Comparison of ENCODE assay signal across 16 mouse cellular contexts in the genomic region with DNA sequence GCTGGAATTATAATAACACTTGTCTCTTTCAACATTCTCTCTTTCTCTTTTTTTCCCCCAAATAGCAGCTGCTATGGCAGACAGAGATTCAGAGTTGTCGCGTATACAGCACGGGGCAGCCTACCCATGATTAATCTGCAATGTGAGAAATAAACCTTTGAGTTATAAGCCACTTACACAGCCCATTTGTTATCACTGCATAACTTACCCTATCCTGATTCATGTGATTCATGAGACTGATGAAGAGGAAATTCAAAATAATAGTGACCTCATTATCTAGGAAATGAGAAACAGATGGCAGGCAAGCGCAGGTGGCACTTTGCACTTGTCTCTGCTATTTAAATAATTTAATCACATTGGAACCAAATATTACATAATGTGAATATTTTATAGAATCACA.
DNase-seq lines count a peak whose midpoint lies in the region; ATAC-seq lines count a peak whose summit lies in the region.
"Had no signal": no experiment of that assay in that cellular context is flagged by ENCODE, and none has a peak within 500 bp of the region (broad histone marks: within the 10 kb centered on the region; RNA-seq: fewer than 3 reads in every experiment).

No protein-coding gene starts in this region.

- H3K9me3 ChIP-seq in hindbrain, embryonic 11.5 days (ENCODE audit: control insufficient read depth, low read length) = no peaks in the 10 kb centered on the region
- H3K9me3 ChIP-seq in hindbrain, embryonic 10.5 days = no peaks in the 10 kb centered on the region
- H3K9me3 ChIP-seq in neural tube, embryonic 11.5 days (ENCODE audit: control insufficient read depth, low read length) = no peaks in the 10 kb centered on the region
- no peaks in the 10 kb centered on the region for H3K9me3 ChIP-seq in forebrain, embryonic 15.5 days
- H3K9me3 ChIP-seq: embryonic facial prominence, embryonic 10.5 days had no signal

- H3K4me2 ChIP-seq in hindbrain, embryonic 11.5 days (replicated peaks; ENCODE audit: low read depth, low read length) = no peak overlapping the region
- no peak overlapping the region for H3K4me2 ChIP-seq in neural tube, embryonic 11.5 days (ENCODE audit: low read depth)
- H3K4me2 ChIP-seq in forebrain, embryonic 15.5 days (replicated peaks) = no peak overlapping the region
- H3K4me2 ChIP-seq: heart, embryonic 11.5 days had no signal

- peak; percentile 84 for ATAC-seq in hindbrain, embryonic 11.5 days (ENCODE audit: low FRiP score)
- peak; percentile 60; the same call in 1 of the 2 replicates for ATAC-seq in neural tube, embryonic 11.5 days (ENCODE audit: insufficient read depth, low FRiP score, low TSS enrichment)
- peak; percentile 95 for ATAC-seq in forebrain, embryonic 15.5 days (replicated peaks)

- WGBS in hindbrain, embryonic 11.5 days = 56% methylated on average over 4 of the region's 4 CpGs
- WGBS in hindbrain, embryonic 10.5 days = 73% methylated on average over 4 of the region's 4 CpGs
- 59% methylated on average over 4 of the region's 4 CpGs for WGBS in neural tube, embryonic 11.5 days
- 46% methylated on average over 4 of the region's 4 CpGs for WGBS in forebrain, embryonic 15.5 days

- no peak overlapping the region for H3K4me3 ChIP-seq in hindbrain, embryonic 11.5 days (ENCODE audit: low read depth, low read length)
- H3K4me3 ChIP-seq in hindbrain, embryonic 10.5 days = no peak overlapping the region
- H3K4me3 ChIP-seq in neural tube, embryonic 11.5 days (ENCODE audit: low read depth, low read length) = no peak overlapping the region
- no peak overlapping the region for H3K4me3 ChIP-seq in forebrain, embryonic 15.5 days
- H3K4me3 ChIP-seq: embryonic facial prominence, embryonic 10.5 days had no signal

- no peak for DNase-seq in hindbrain, embryonic 11.5 days (ENCODE audit: low spot score)
- no peak for DNase-seq in hindbrain, embryonic 10.5 days (ENCODE audit: low spot score)
- peak; percentile 15 for DNase-seq in neural tube, embryonic 11.5 days (ENCODE audit: low spot score)
- DNase-seq in neural tube, embryonic 10.5 days (ENCODE audit: extremely low spot score, low spot score) = no peak
- no peak for DNase-seq in yolk sac, embryonic 10.5 days (ENCODE audit: low spot score)
- no peak for DNase-seq in ovary, adult 18-20 months (ENCODE audit: low spot score)
- DNase-seq: B cell, adult 2 months; heart, postnatal 10 days; kidney, adult 18-20 months; kidney, postnatal 10 days; thymus, adult 2 months had no signal

- no peak overlapping the region; the same call in 1 of the 2 replicates for H3K27ac ChIP-seq in hindbrain, embryonic 11.5 days (ENCODE audit: low read depth, low read length)
- no peak overlapping the region for H3K27ac ChIP-seq in hindbrain, embryonic 10.5 days
- no peak overlapping the region for H3K27ac ChIP-seq in neural tube, embryonic 11.5 days (ENCODE audit: low read depth, low read length)
- no peak overlapping the region for H3K27ac ChIP-seq in forebrain, embryonic 15.5 days (replicated peaks)
- H3K27ac ChIP-seq: embryonic facial prominence, embryonic 10.5 days; liver, embryonic 14.5 days; macrophage had no signal

- no peaks in the 10 kb centered on the region for H3K36me3 ChIP-seq in hindbrain, embryonic 11.5 days (ENCODE audit: control insufficient read depth, insufficient read depth, low read length)
- H3K36me3 ChIP-seq in hindbrain, embryonic 10.5 days = no peaks in the 10 kb centered on the region
- H3K36me3 ChIP-seq in neural tube, embryonic 11.5 days (ENCODE audit: control insufficient read depth, insufficient read depth, low read length) = no peaks in the 10 kb centered on the region
- no peaks in the 10 kb centered on the region for H3K36me3 ChIP-seq in forebrain, embryonic 15.5 days
- H3K36me3 ChIP-seq: embryonic facial prominence, embryonic 10.5 days had no signal

- no peak overlapping the region for H3K9ac ChIP-seq in hindbrain, embryonic 11.5 days (ENCODE audit: low read depth, low read length)
- no peak overlapping the region for H3K9ac ChIP-seq in neural tube, embryonic 11.5 days (ENCODE audit: low read length)
- no peak overlapping the region for H3K9ac ChIP-seq in forebrain, embryonic 15.5 days (replicated peaks)
- H3K9ac ChIP-seq: liver, embryonic 14.5 days had no signal

- H3K4me1 ChIP-seq in hindbrain, embryonic 11.5 days (replicated peaks; ENCODE audit: control insufficient read depth, insufficient read depth, low read length) = no peaks in the 10 kb centered on the region
- H3K4me1 ChIP-seq in hindbrain, embryonic 10.5 days (replicated peaks) = no peaks in the 10 kb centered on the region
- no peaks in the 10 kb centered on the region for H3K4me1 ChIP-seq in neural tube, embryonic 11.5 days (ENCODE audit: control insufficient read depth, insufficient read depth, low read length)
- no peaks in the 10 kb centered on the region for H3K4me1 ChIP-seq in forebrain, embryonic 15.5 days
- H3K4me1 ChIP-seq: embryonic facial prominence, embryonic 10.5 days had no signal

- H3K27me3 ChIP-seq in hindbrain, embryonic 11.5 days (ENCODE audit: control insufficient read depth, insufficient read depth, low read length) = no peaks in the 10 kb centered on the region
- no peaks in the 10 kb centered on the region for H3K27me3 ChIP-seq in hindbrain, embryonic 10.5 days (ENCODE audit: insufficient read depth, poor library complexity, severe bottlenecking)
- no peaks in the 10 kb centered on the region for H3K27me3 ChIP-seq in neural tube, embryonic 11.5 days (ENCODE audit: control insufficient read depth, insufficient read depth, low read length)
- no peaks in the 10 kb centered on the region for H3K27me3 ChIP-seq in forebrain, embryonic 15.5 days
